Mouse (Mus musculus) heart, adult 18-20 months (tissue): ENCODE results near the gene Nod2. TPM values are rescaled to one million over a fixed set of nuclear protein-coding genes. Genes with fewer than 3 reads are reported as not detected.
A peak's percentile ranks its signal among the peaks of the same experiment; 100 is the strongest.

Source experiments
- DNase-seq, 2 experiments: peaks; one replicate each; pipeline ENCODE4 v3.0.0; 2021 to 2022; ENCODE audit warnings: mixed read lengths in 1 of 2
- total RNA-seq, 2 experiments: library from RNA; stranded (reverse); gene quantifications; 2 replicates each; pipeline ENCODE4 v1.2.3; 2021

Nod2 gene
- total RNA-seq, 2 experiments from 2014 or later: 1.0 to 1.4 TPM

GRCm38 (mm10) chr8:88680566-88680965, 33.5 kb downstream of the Nod2 start:
- DNase-seq: no peak

GRCm38 (mm10) chr8:88681046-88681445, 33.9 kb downstream of the Nod2 start:
- DNase-seq: no peak

GRCm38 (mm10) chr8:88683656-88684289, 36.7 kb downstream of the Nod2 start:
- no peak for DNase-seq

GRCm38 (mm10) chr8:88686226-88686905, 39.3 kb downstream of the Nod2 start:
- DNase-seq: no peak

GRCm38 (mm10) chr8:88686906-88687235, 39.8 kb downstream of the Nod2 start:
- DNase-seq: no peak

GRCm38 (mm10) chr8:88689151-88689550, 42.0 kb downstream of the Nod2 start:
- no peak for DNase-seq

GRCm38 (mm10) chr8:88689891-88690290, 42.8 kb downstream of the Nod2 start:
- DNase-seq: no peak

- DNase-seq: no peak
Observed at GRCm38 (mm10) chr8:88691342-88691948, 44.3 kb downstream of the Nod2 start.

GRCm38 (mm10) chr8:88691961-88692360, 44.8 kb downstream of the Nod2 start:
- DNase-seq: no peak

GRCm38 (mm10) chr8:88692866-88693265, 45.8 kb downstream of the Nod2 start:
- no peak for DNase-seq

- no peak for DNase-seq
Observed at GRCm38 (mm10) chr8:88693376-88693775, 46.3 kb downstream of the Nod2 start.

- DNase-seq: peak in 1 of 2 experiments; percentile 37
Observed at GRCm38 (mm10) chr8:88694291-88694690, 47.2 kb downstream of the Nod2 start.

- DNase-seq: no peak
Observed at GRCm38 (mm10) chr8:88696228-88696627, 49.1 kb downstream of the Nod2 start.

- peak; percentile 99 to 100 for DNase-seq
Observed at GRCm38 (mm10) chr8:88696721-88697641, 49.9 kb downstream of the Nod2 start, which contains the start of gene Cyld. Gene Cyld, plus strand, starts transcription at chr8:88697028.

- DNase-seq: peak; percentile 45 to 65
Observed at GRCm38 (mm10) chr8:88697642-88698031, 50.5 kb downstream of the Nod2 start.

GRCm38 (mm10) chr8:88698048-88698447, 50.9 kb downstream of the Nod2 start:
- no peak for DNase-seq

GRCm38 (mm10) chr8:88701611-88702010, 54.5 kb downstream of the Nod2 start:
- DNase-seq: no peak

- no peak for DNase-seq
Observed at GRCm38 (mm10) chr8:88702816-88703215, 55.7 kb downstream of the Nod2 start.

- no peak for DNase-seq
Observed at GRCm38 (mm10) chr8:88723256-88723963, 76.3 kb downstream of the Nod2 start.
